Mouse (Mus musculus): ENCODE data around the gene Fryl. TPM values are rescaled to one million over a fixed set of nuclear protein-coding genes. Genes with fewer than 3 reads are reported as not detected.

Fryl gene
- polyA plus RNA-seq, 1 experiment from 2014 or later = 30.7 TPM

DNA sequence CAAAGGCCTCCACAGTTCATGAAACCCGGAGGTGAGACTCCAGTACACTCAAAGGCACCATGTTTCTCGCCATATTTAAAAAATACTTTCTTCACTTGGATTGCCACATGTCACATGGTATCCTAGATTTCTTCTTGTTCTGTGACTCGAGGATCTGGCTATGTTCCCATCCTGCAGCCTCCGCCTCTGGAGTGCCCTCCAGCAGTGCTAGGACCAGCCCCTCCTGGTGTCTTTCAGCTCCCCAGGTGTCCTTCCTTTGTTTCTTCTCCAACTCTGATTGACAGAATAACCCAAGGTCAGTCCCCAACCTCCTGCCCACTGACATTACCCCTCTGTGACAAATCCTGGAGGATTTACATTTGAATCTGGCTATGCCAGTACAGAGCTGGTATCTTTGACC lies 26.2 kb downstream of the Fryl start:
- Histone ChIP-seq H3K9me3 (no peaks in the 10 kb centered on the region), H3K4me1 (replicated peaks) (peaks cover 70% of the 10 kb centered on the region), H3K27ac (peak overlapping the region; percentile 17; the same call in 1 of the 2 replicates), H3K27me3 (ENCODE audit: insufficient read depth, poor library complexity, severe bottlenecking) (no peaks in the 10 kb centered on the region), H3K4me3 (no peak overlapping the region), H3K36me3 (0 out of 2 replicates have a peak, but pooled peaks cover 3% of the 10 kb centered on the region)
- 34% methylated on average over 4 of the region's 4 CpGs for WGBS
- DNase-seq (ENCODE audit: low spot score) = no peak

DNA sequence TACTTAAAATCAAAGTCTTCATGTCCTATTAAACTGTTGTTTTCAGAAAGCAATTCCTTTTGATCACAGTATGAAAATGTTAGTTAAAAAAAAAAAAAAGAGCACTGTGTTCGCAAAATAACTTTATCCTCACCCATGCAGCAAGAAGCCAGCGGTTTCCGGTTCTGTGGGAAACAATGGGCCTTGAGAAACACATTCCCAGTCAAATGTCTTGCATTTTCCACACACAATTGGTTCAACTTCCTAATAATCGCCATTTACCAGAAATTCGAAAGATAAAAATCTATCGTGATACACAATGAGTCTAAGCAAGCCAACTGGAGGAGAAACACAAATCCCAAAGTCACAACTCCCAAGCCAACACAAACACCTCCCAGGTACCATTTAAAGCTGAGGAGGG lies 27.0 kb downstream of the Fryl start:
- Histone ChIP-seq H3K4me3 (no peak overlapping the region), H3K36me3 (0 out of 2 replicates have a peak, but pooled peaks cover 3% of the 10 kb centered on the region), H3K9me3 (no peaks in the 10 kb centered on the region), H3K4me1 (replicated peaks) (peaks cover 68% of the 10 kb centered on the region), H3K27me3 (ENCODE audit: insufficient read depth, poor library complexity, severe bottlenecking) (no peaks in the 10 kb centered on the region), H3K27ac (peak overlapping the region; percentile 17; the same call in 1 of the 2 replicates)
- WGBS = 78% methylated on average over 6 of the region's 6 CpGs
- DNase-seq (ENCODE audit: low spot score) = no peak

DNA sequence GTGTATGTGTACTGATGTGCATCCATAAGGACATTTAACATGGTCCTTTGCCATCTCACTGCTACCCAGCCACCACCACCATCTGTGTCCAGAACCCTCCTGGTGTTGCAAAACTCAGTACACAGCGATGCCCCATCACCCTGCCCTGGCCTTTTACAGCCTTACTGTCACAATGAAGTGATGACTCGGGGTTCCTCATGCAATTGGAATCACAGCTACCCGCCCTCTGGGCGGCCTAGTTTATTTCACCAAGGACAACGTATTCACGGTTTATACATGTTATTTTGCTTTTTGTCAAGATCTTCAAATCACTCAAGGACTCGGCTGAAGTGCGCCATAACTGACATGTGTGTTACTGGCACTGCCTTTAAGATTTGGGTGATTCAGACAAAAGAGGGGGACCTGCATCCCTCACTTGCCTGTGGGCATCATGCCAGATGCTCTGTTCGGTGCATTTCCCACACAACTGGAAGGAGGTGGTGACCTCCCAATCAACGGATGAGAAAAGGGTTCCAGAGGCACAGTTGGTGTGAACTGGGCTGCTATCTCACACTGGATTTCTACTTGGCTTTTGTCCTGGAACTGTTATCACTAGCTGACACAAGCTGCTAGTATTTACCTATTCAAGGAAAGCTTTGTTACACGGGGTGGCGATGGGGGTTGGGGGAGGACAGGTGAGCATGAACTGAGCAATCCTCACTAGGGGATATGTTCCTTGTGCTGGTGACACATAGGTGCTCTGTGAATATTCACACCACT lies 27.9 kb downstream of the Fryl start:
- H3K4me1 ChIP-seq (replicated peaks) = peaks cover 58% of the 10 kb centered on the region
- WGBS = 87% methylated on average over 12 of the region's 12 CpGs
- no peaks in the 10 kb centered on the region for H3K27me3 ChIP-seq (ENCODE audit: insufficient read depth, poor library complexity, severe bottlenecking)
- H3K27ac ChIP-seq = peak overlapping the region; percentile 8
- DNase-seq (ENCODE audit: low spot score) = no peak
- H3K4me3 ChIP-seq = no peak overlapping the region
- no peaks in the 10 kb centered on the region for H3K9me3 ChIP-seq
- 0 out of 2 replicates have a peak, but pooled peaks cover 3% of the 10 kb centered on the region for H3K36me3 ChIP-seq

- no peak for DNase-seq (ENCODE audit: low spot score)
- H3K27me3 ChIP-seq (ENCODE audit: insufficient read depth, poor library complexity, severe bottlenecking) = no peaks in the 10 kb centered on the region
- 68% methylated on average over 11 of the region's 11 CpGs for WGBS
- no peaks in the 10 kb centered on the region for H3K9me3 ChIP-seq
- H3K4me1 ChIP-seq (replicated peaks) = peaks cover 50% of the 10 kb centered on the region
- H3K4me3 ChIP-seq = no peak overlapping the region
- H3K27ac ChIP-seq = peak overlapping the region; percentile 40
- 0 out of 2 replicates have a peak, but pooled peaks cover 3% of the 10 kb centered on the region for H3K36me3 ChIP-seq
Observed at GRCm38 (mm10) chr5:73227518-73228101, 28.8 kb downstream of the Fryl start.

DNA sequence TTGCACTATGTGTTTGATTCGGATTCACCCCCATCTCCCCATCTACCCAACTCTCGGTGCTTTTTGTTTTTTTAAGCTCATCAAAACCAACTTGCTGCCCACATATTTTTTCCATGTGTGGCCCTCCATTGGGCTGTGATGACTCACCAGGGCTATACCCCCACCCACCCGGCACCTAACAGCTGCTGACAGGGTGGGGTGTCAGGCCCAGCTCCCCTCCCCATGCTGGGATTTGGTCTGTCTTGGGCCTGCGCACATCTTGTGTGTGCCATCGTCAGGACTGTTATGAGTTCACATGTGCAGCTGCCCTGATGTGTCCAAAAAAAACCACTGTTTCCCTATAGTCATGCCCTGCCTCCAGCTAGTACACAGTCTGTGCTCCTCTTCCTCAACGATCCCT lies 33.4 kb downstream of the Fryl start:
- WGBS = 77% methylated on average over 6 of the region's 6 CpGs
- H3K9me3 ChIP-seq = no peaks in the 10 kb centered on the region
- peaks cover 9% of the 10 kb centered on the region; the same call in 1 of the 2 replicates for H3K4me1 ChIP-seq (replicated peaks)
- H3K4me3 ChIP-seq = no peak overlapping the region
- H3K27ac ChIP-seq = no peak overlapping the region
- no peak for DNase-seq (ENCODE audit: low spot score)
- no peaks in the 10 kb centered on the region for H3K27me3 ChIP-seq (ENCODE audit: insufficient read depth, poor library complexity, severe bottlenecking)
- H3K36me3 ChIP-seq = peaks cover 28% of the 10 kb centered on the region

DNA sequence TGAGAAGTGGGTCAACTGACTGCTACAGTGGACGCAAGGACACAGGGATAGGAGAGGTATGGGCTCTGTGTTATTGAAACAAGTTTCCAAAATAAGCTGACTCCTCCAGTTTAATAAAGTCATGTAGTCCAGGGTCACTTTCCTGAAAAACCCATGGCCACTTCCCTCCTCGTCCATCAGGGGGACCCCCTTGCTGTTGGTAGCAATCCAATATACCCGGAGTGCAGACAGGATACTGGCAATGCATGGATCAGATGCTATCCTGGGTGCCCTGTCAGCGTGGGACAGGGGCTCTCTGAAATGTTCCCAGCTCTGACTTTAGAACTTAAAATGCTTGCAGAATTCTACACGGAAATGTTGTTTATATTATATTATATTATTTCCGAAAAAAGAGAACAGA lies 34.0 kb downstream of the Fryl start:
- H3K27me3 ChIP-seq (ENCODE audit: insufficient read depth, poor library complexity, severe bottlenecking) = no peaks in the 10 kb centered on the region
- peak; percentile 31 for DNase-seq (ENCODE audit: low spot score)

GRCm38 (mm10) chr5:73221826-73222225 lies 34.6 kb downstream of the Fryl start:
- no peak overlapping the region for H3K4me3 ChIP-seq
- H3K27ac ChIP-seq = no peak overlapping the region
- no peaks in the 10 kb centered on the region for H3K4me1 ChIP-seq (replicated peaks)
- DNase-seq (ENCODE audit: low spot score) = no peak
- H3K9me3 ChIP-seq = no peaks in the 10 kb centered on the region
- H3K36me3 ChIP-seq = peaks cover 33% of the 10 kb centered on the region
- no peaks in the 10 kb centered on the region for H3K27me3 ChIP-seq (ENCODE audit: insufficient read depth, poor library complexity, severe bottlenecking)
- 82% methylated on average over 7 of the region's 7 CpGs for WGBS

More for the DNA sequence above, 34.0 kb downstream of the Fryl start:
- H3K9me3 ChIP-seq = no peaks in the 10 kb centered on the region
- WGBS = 49% methylated on average over 6 of the region's 6 CpGs
- H3K4me1 ChIP-seq (replicated peaks) = peaks cover 3% of the 10 kb centered on the region; the same call in 1 of the 2 replicates
- H3K36me3 ChIP-seq = peaks cover 32% of the 10 kb centered on the region
- no peak overlapping the region for H3K27ac ChIP-seq
- no peak overlapping the region for H3K4me3 ChIP-seq

GRCm38 (mm10) chr5:73219716-73220115 lies 36.7 kb downstream of the Fryl start:
- Histone ChIP-seq H3K36me3 (peaks cover 35% of the 10 kb centered on the region), H3K4me1 (replicated peaks) (no peaks in the 10 kb centered on the region), H3K27me3 (ENCODE audit: insufficient read depth, poor library complexity, severe bottlenecking) (no peaks in the 10 kb centered on the region), H3K27ac (no peak overlapping the region), H3K4me3 (no peak overlapping the region), H3K9me3 (no peaks in the 10 kb centered on the region)
- no peak for DNase-seq (ENCODE audit: low spot score)
- 95% methylated on average over 3 of the region's 3 CpGs for WGBS

GRCm38 (mm10) chr5:73218065-73218464 lies 38.4 kb downstream of the Fryl start:
- Histone ChIP-seq H3K27me3 (ENCODE audit: insufficient read depth, poor library complexity, severe bottlenecking) (no peaks in the 10 kb centered on the region), H3K4me3 (no peak overlapping the region), H3K27ac (no peak overlapping the region), H3K9me3 (no peaks in the 10 kb centered on the region), H3K4me1 (replicated peaks) (no peaks in the 10 kb centered on the region), H3K36me3 (peaks cover 47% of the 10 kb centered on the region)
- DNase-seq (ENCODE audit: low spot score) = no peak
- 94% methylated on average over 4 of the region's 4 CpGs for WGBS

DNA sequence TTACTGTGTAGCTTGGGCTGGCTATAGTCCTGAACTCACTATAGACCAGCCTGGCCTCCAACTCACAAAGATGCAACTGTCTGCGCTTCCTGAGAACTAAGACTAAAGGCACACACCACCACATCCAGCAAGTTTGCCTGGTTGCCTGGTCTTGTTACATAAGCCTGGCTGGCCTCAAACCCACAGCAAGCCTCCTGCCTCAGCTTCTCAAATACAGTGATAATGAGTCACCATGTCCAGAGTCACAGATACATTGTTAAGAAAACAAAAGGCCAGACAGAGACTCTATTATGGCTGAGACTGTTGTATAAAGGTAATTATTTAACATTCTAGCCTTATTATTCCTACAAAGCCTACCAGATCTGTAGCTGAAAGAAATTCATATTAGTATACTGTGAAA lies 39.3 kb downstream of the Fryl start:
- no peaks in the 10 kb centered on the region for H3K27me3 ChIP-seq (ENCODE audit: insufficient read depth, poor library complexity, severe bottlenecking)

GRCm38 (mm10) chr5:73216014-73216413 lies 40.4 kb downstream of the Fryl start:
- Histone ChIP-seq H3K36me3 (peaks cover 60% of the 10 kb centered on the region), H3K4me3 (no peak overlapping the region), H3K4me1 (replicated peaks) (no peaks in the 10 kb centered on the region), H3K27me3 (ENCODE audit: insufficient read depth, poor library complexity, severe bottlenecking) (no peaks in the 10 kb centered on the region), H3K9me3 (no peaks in the 10 kb centered on the region), H3K27ac (no peak overlapping the region)
- WGBS = 92% methylated on average over 9 of the region's 9 CpGs
- no peak for DNase-seq (ENCODE audit: low spot score)

More for the DNA sequence above, 39.3 kb downstream of the Fryl start:
- no peak overlapping the region for H3K4me3 ChIP-seq
- H3K27ac ChIP-seq = no peak overlapping the region
- H3K9me3 ChIP-seq = no peaks in the 10 kb centered on the region
- peaks cover 56% of the 10 kb centered on the region for H3K36me3 ChIP-seq
- no peak for DNase-seq (ENCODE audit: low spot score)
- 95% methylated on average over 1 of the region's 1 CpGs for WGBS
- no peaks in the 10 kb centered on the region for H3K4me1 ChIP-seq (replicated peaks)

DNA sequence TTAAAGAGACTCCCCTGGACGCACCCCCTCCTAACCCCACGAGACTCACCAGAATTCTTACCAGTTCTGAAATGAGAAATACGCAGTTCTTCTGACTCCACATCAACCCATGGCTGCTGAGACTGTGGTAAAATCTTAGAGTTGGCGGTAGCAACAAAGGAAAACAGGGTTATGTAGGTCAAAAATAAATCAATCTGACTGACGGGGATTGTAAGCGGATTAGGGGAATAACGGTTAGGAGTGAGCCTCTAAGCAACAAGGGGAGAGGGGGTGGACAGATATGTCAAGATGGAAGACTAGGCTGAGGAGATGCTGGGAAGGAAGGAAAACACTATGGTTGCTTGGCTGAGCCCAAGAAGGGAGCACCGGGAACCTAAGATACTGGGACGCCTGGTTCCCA lies 44.0 kb downstream of the Fryl start:
- Histone ChIP-seq H3K27me3 (ENCODE audit: insufficient read depth, poor library complexity, severe bottlenecking) (no peaks in the 10 kb centered on the region), H3K36me3 (peaks cover 44% of the 10 kb centered on the region), H3K4me1 (replicated peaks) (peaks cover 10% of the 10 kb centered on the region), H3K9me3 (no peaks in the 10 kb centered on the region), H3K27ac (no peak overlapping the region), H3K4me3 (no peak overlapping the region)
- no peak for DNase-seq (ENCODE audit: low spot score)
- WGBS = 92% methylated on average over 9 of the region's 9 CpGs

DNA sequence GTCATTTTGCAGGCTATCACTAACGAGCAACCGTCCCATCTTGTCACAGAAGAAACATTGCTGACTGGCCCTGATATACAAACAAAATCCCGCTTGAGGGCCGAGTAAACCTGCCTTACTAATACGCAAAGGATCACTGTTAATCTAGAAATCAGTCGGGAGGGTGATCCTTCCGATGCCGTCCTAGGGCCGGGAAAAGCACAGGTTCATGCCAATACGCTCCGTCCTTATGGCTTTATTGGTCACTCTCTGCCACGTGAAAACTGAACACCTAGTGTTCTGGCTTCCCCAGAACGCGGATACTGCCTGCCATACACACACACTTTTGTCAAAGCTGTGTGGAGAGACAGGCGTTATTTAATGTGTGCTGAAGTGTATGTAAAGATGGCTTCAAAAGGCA lies 44.5 kb downstream of the Fryl start:
- no peak for DNase-seq (ENCODE audit: low spot score)
- 95% methylated on average over 15 of the region's 15 CpGs for WGBS
- H3K27ac ChIP-seq = no peak overlapping the region
- H3K36me3 ChIP-seq = peaks cover 42% of the 10 kb centered on the region
- peaks cover 10% of the 10 kb centered on the region for H3K4me1 ChIP-seq (replicated peaks)
- no peak overlapping the region for H3K4me3 ChIP-seq
- H3K27me3 ChIP-seq (ENCODE audit: insufficient read depth, poor library complexity, severe bottlenecking) = no peaks in the 10 kb centered on the region
- H3K9me3 ChIP-seq = no peaks in the 10 kb centered on the region

Measured in hindbrain, embryonic 10.5 days (tissue).